ENCODE assay signal across 11 mouse cellular contexts in genomic region chr19:19347017-19347416, GRCm38 (mm10).
DNase-seq lines count a peak whose midpoint lies in the region; ATAC-seq lines count a peak whose summit lies in the region.
"Had no signal": no experiment of that assay in that cellular context is flagged by ENCODE, and none has a peak within 500 bp of the region (broad histone marks: within the 10 kb centered on the region; RNA-seq: fewer than 3 reads in every experiment).

No protein-coding gene starts in this region.

- no peaks in the 10 kb centered on the region for H3K27me3 ChIP-seq in limb, embryonic 11.5 days (ENCODE audit: control insufficient read depth, insufficient read depth, low read length)
- no peaks in the 10 kb centered on the region for H3K27me3 ChIP-seq in limb, embryonic 10.5 days (ENCODE audit: low read depth, poor library complexity, severe bottlenecking)

- H3K36me3 ChIP-seq in limb, embryonic 11.5 days (ENCODE audit: control insufficient read depth, insufficient read depth, low read length): no peaks in the 10 kb centered on the region
- no peaks in the 10 kb centered on the region for H3K36me3 ChIP-seq in limb, embryonic 10.5 days
- H3K36me3 ChIP-seq: hindbrain, embryonic 10.5 days had no signal

- ATAC-seq in frontal cortex, adult (ENCODE audit: low TSS enrichment): peak; percentile 70; the same call in 1 of the 2 replicates
- ATAC-seq in limb, embryonic 11.5 days (ENCODE audit: insufficient number of reproducible peaks, low FRiP score, low TSS enrichment, low read depth): no peak
- ATAC-seq in erythroid progenitor cell, adult 5-6 weeks (replicated peaks; ENCODE audit: low FRiP score, poor library complexity, severe bottlenecking): no peak

- H3K4me1 ChIP-seq in limb, embryonic 11.5 days (ENCODE audit: control insufficient read depth, insufficient read depth, low read length): no peaks in the 10 kb centered on the region
- no peaks in the 10 kb centered on the region for H3K4me1 ChIP-seq in limb, embryonic 10.5 days
- H3K4me1 ChIP-seq: hindbrain, embryonic 10.5 days had no signal

- H3K4me2 ChIP-seq in limb, embryonic 11.5 days (ENCODE audit: low read depth, severe bottlenecking): no peak overlapping the region

- 47% methylated on average over 2 of the region's 2 CpGs for WGBS in limb, embryonic 11.5 days
- WGBS in limb, embryonic 10.5 days: 50% methylated on average over 2 of the region's 2 CpGs

- DNase-seq in frontal cortex, postnatal 25 days (ENCODE audit: low spot score in 2 of 2): no peak
- DNase-seq in limb, embryonic 11.5 days (ENCODE audit: low spot score): peak; percentile 23
- no peak for DNase-seq in limb, embryonic 10.5 days (ENCODE audit: low spot score)
- peak; percentile 50 for DNase-seq in ES-CJ7 (ENCODE audit: low read depth, low spot score)
- peak; percentile 44 for DNase-seq in brain, adult 2 months (ENCODE audit: low read depth, low spot score)
- no peak for DNase-seq in ovary, postnatal 14 days (ENCODE audit: low spot score)
- DNase-seq: cerebellum, adult 8-10 months; thymus, adult 18-20 months had no signal

- no peak overlapping the region for H3K27ac ChIP-seq in limb, embryonic 11.5 days (replicated peaks; ENCODE audit: low read depth, low read length)
- no peak overlapping the region for H3K27ac ChIP-seq in limb, embryonic 10.5 days
- H3K27ac ChIP-seq: hindbrain, embryonic 10.5 days had no signal

- H3K9me3 ChIP-seq in limb, embryonic 11.5 days (ENCODE audit: control insufficient read depth, low read length): no peaks in the 10 kb centered on the region
- no peaks in the 10 kb centered on the region for H3K9me3 ChIP-seq in limb, embryonic 10.5 days (replicated peaks)
- H3K9me3 ChIP-seq: hindbrain, embryonic 10.5 days had no signal

- H3K9ac ChIP-seq in limb, embryonic 11.5 days (ENCODE audit: low read length): no peak overlapping the region

- H3K4me3 ChIP-seq in limb, embryonic 11.5 days (ENCODE audit: low read depth, low read length): no peak overlapping the region
- H3K4me3 ChIP-seq in limb, embryonic 10.5 days: no peak overlapping the region
- H3K4me3 ChIP-seq: hindbrain, embryonic 10.5 days had no signal

Comparison
In these comparisons a context has a peak if more than half of its experiments do, and no peak if none do; other contexts are left out.
1. DNase-seq: peak in limb, embryonic 11.5 days (single experiment), ES-CJ7 (single experiment) and brain, adult 2 months (single experiment); none in frontal cortex, postnatal 25 days (0 of 2), limb, embryonic 10.5 days (single experiment) and ovary, postnatal 14 days (single experiment).